Mouse (Mus musculus) megakaryocyte, embryonic 14.5 days (primary cell): ENCODE data around the gene 1810037I17Rik.

Experiments
- FLI1 ChIP-seq: IDR thresholded peaks from 2 replicates; pipeline ENCODE4 v1.6.1; 2012; ENCODE audit warnings: low read length, inconsistent platforms, mixed read lengths
- GATA1 ChIP-seq: IDR thresholded peaks from 3 replicates; pipeline ENCODE4 v1.6.1; 2012; ENCODE audit warnings: mixed read lengths, low read length, inconsistent platforms, borderline replicate concordance

- TF ChIP-seq GATA1 (no peak), FLI1 (no peak)
Observed at GRCm38 (mm10) chr3:122907841-122908240, 16.2 kb upstream of the 1810037I17Rik start.
